Mouse (Mus musculus) B cell, adult (primary cell): Measurements from ENCODE around the gene Cox8b. TPM values are rescaled to one million over a fixed set of nuclear protein-coding genes. Genes with fewer than 3 reads are reported as not detected.

Experiments
- total RNA-seq: library from RNA; stranded (reverse); gene quantifications from 4 replicates; pipeline ENCODE4 v1.2.4, GENCODE M21; 2023; ENCODE audit not compliant: inconsistent age

Gene Cox8b
- not detected in 4 replicates for total RNA-seq

GRCm38 (mm10) chr7:140900220-140900619, at the start of gene Cox8b:
Gene Cox8b, minus strand, starts transcription at chr7:140900446.

DNA sequence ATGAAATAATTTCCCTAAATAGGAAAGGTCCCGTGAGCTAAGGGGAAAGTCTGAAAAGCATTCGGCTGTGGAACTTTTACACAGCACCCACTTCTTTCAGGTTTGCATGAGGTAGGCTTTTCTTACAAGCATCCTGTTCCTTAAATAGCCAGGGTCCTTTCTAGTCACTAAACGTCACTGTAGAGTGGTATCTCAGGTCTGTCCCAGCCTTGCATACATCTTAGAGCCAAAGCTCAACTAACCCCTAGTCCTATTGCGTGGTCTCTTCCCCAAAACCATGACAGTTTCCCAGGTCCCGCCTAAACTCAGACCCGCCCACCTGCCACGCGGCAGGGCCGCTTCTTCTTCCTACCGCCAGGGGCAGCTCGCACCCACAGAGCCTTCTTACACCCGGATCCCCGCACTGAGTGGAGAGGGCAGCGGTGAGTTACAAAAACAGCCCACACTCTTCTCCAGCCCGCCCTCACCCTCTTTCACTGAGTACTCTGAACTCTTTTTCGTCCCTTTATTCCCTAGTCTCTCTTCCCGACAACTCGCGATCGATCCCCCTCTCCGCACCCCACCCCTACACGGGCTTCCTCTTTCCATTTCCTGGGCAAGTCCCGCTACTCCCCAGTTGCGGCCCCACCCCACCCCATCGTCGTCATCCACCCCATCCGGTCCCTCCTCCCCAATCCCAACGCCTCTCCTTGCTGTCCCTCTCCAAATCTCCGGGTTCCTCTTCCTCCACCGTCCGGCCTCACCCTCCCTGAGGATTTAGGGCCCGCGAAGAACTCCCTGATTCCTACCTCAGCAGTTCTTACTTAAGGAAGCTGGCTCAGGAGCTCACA, 41.2 kb upstream of the Cox8b start, which contains the start of gene Pgghg:
Pgghg (plus strand) TSS at position 170 of the 830 bp plus-strand sequence.

GRCm38 (mm10) chr7:140920418-140921029, 20.3 kb upstream of the Cox8b start, which contains the start of gene Nlrp6:
Gene Nlrp6, plus strand, starts transcription at chr7:140920902.

DNA sequence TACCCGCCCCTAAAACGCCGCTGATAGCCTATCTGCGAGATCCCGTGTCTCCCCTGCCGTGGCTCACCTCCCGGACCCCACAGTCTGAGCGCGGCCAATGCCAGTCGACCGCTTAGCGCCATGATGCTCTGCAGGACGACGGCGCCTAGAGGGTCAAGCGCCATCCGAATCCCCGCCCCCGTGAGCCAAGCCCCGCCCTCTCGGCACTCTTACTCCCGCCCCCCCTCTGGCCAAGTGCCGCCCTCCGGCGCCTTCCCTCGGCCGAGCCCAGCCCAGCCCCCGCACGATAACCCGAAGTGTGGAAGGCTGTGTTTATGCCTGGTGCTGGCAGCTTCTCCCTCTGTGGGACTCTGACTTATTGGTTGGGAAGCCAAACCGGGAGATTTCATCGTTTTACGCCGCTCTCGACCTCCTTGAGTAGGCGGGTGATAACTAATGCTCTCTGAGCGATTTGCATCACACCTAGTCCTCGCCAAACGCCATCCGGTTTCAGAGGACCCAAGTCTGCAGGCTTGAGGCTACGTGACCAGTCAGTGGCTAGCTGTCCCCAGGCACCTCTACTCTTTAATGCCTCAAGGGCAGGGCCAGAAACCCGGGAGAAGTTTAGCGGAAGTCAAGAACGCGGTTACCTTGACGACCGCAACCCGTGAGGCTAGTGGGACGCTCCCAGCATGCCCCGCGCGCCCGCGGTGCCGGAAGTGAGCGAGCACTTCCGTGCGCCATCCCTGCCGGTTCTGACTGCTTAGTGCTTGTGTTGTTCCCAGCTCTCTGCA, 18.4 kb downstream of the Cox8b start, which contains the start of the genes Psmd13 and Sirt3:
Psmd13 (plus strand) TSS at position 273 of the 773 bp plus-strand sequence.
Sirt3 (minus strand) TSS at position 614 of the 773 bp plus-strand sequence.

DNA sequence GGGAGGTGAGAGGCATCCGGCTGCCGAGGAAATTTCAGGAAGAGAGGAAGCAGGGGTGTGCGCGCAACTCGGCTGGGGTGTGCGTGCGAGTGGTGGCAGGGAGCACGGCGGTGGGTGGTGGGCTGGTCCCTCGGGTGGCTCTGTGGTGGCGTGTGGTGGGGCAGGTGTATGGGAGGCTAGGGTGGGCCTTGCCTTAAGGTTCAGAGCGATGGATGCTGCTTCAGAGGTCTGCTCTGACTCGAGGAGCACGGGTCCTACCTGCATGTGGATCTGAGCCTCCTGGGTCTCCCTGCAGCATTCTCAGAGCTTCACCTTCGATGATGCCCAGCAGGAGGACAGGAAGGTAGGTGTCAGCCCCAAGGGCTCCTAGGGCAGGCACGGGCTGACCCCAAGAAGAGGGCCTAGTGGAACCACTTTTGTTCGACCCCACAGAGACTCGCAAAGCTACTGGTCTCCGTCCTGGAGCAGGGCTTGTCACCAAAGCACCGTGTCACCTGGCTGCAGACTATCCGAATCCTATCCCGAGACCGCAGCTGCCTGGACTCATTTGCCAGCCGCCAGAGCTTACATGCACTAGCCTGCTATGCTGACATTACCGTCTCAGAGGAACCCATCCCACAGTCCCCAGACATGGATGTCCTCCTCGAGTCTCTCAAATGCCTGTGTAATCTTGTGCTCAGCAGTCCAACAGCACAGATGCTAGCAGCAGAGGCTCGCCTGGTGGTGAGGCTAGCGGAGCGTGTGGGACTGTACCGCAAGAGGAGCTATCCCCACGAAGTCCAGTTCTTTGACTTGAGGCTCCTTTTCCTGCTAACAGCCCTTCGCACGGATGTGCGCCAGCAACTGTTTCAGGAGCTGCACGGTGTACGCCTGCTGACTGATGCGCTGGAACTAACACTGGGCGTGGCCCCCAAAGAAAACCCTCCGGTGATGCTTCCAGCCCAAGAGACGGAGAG, 42.4 kb downstream of the Cox8b start, which contains the start of gene Bet1l:
Bet1l (minus strand) TSS at position 28 of the 956 bp plus-strand sequence.

DNA sequence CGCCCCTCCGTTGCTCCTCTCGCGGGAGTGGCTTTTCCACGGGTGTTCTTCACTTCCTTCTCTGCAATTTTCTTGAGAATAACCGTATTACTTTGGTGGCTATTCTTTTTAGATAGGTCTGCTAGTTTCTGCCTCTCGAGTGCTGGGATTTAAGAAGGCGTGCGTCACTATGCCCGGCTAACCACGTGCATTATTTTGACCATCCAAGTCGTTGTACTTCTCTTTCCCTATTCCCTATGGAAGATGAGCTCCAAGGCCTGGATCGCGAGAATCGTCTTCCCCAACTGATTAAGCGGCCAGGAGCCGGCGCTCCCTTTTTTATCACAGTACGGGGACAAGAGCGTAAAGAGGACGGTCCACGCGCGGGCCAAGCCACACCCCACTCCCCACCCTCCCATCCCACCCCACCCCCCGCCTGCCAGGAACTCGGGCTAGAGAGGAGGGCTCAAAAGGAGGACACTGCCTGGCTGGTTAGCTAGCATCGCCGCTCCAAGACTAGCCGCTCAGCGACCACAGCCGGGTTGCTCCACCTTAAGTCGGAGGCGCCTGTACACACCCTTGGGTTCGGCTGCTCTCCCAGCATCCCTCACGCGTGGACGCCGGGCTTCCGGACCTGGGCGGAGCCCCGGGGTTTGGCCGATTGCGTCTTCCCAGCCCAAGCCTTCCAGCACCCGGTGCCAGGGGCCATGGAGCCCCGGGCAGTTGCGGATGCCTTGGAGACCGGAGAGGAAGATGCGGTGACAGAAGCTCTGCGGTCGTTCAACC, 43.3 kb downstream of the Cox8b start, which contains the start of gene Ric8a:
Ric8a (plus strand) TSS at position 173 of the 765 bp plus-strand sequence.

GRCm38 (mm10) chr7:140855860-140856784, 44.1 kb downstream of the Cox8b start, which contains the start of gene Gm45785:
Gene Gm45785, minus strand, starts transcription at chr7:140856331.

Other genes with a start within 250 kb of the Cox8b start
- not detected in 4 replicates for gene Olfr539, start 240.5 kb downstream of the Cox8b start, total RNA-seq
- gene Olfr45, start 218.5 kb downstream of the Cox8b start, total RNA-seq: not detected in 4 replicates
- not detected in 4 replicates for gene Olfr541, start 203.2 kb downstream of the Cox8b start, total RNA-seq
- not detected in 4 replicates for gene Cyp2e1, start 136.7 kb downstream of the Cox8b start, total RNA-seq
- not detected in 4 replicates for gene Syce1, start 112.6 kb downstream of the Cox8b start, total RNA-seq
- gene Zfp941, start 78.3 kb downstream of the Cox8b start, total RNA-seq: not detected in 4 replicates
- gene Urah, start 65.4 kb downstream of the Cox8b start, total RNA-seq: not detected in 4 replicates
- not detected in 4 replicates for gene Scgb1c1, start 54.9 kb downstream of the Cox8b start, total RNA-seq
- gene Odf3, start 52.6 kb downstream of the Cox8b start, total RNA-seq: not detected in 4 replicates
- not detected in 4 replicates for gene Gm45785, start 44.1 kb downstream of the Cox8b start, total RNA-seq
- gene Ric8a, start 43.5 kb downstream of the Cox8b start, total RNA-seq: 89.6 to 105 TPM (median 98.1 TPM) in 4 replicates
- gene Bet1l, start 42.9 kb downstream of the Cox8b start, total RNA-seq: 19.0 to 24.5 TPM (median 21.9 TPM) in 4 replicates
- gene Psmd13, start 18.5 kb downstream of the Cox8b start, total RNA-seq: 82.3 to 93.8 TPM (median 86.4 TPM) in 4 replicates
- 9.4 to 10.6 TPM (median 9.8 TPM) in 4 replicates for gene Sirt3, start 18.1 kb downstream of the Cox8b start, total RNA-seq
- gene Nlrp6, start 20.5 kb upstream of the Cox8b start, total RNA-seq: not detected in 4 replicates
- 16.3 to 20.3 TPM (median 17.9 TPM) in 4 replicates for gene Pgghg, start 40.9 kb upstream of the Cox8b start, total RNA-seq
- not detected in 4 replicates for gene Ifitm5, start 49.8 kb upstream of the Cox8b start, total RNA-seq
- gene Gm45717, start 55.5 kb upstream of the Cox8b start, total RNA-seq: not detected in 4 replicates
- 8.8 to 13.3 TPM (median 11.4 TPM) in 4 replicates for gene Ifitm2, start 55.5 kb upstream of the Cox8b start, total RNA-seq
- 1.0 to 1.5 TPM (median 1.4 TPM) in 4 replicates for gene Ifitm1, start 66.8 kb upstream of the Cox8b start, total RNA-seq
- 3.6 to 8.8 TPM (median 6.2 TPM) in 4 replicates for gene Ifitm3, start 110.3 kb upstream of the Cox8b start, total RNA-seq
- gene Ifitm6, start 117.5 kb upstream of the Cox8b start, total RNA-seq: 0.90 TPM in 1 of 4 replicates, not detected in the others
- not detected in 4 replicates for gene Gm17387, start 128.7 kb upstream of the Cox8b start, total RNA-seq
- not detected in 4 replicates for gene B4galnt4, start 160.7 kb upstream of the Cox8b start, total RNA-seq
- 22.4 to 30.5 TPM (median 27.5 TPM) in 4 replicates for gene Pkp3, start 177.8 kb upstream of the Cox8b start, total RNA-seq
- gene Sigirr, start 200.1 kb upstream of the Cox8b start, total RNA-seq: 35.5 to 39.1 TPM (median 37.6 TPM) in 4 replicates
- gene Ano9, start 217.4 kb upstream of the Cox8b start, total RNA-seq: not detected in 4 replicates
- gene Ptdss2, start 221.9 kb upstream of the Cox8b start, total RNA-seq: 7.8 to 11.5 TPM (median 9.6 TPM) in 4 replicates